Mouse (Mus musculus) CH12.LX (cell line): Measurements from ENCODE around the gene Mmp19. TPM values are rescaled to one million over a fixed set of nuclear protein-coding genes. Genes with fewer than 3 reads are reported as not detected.

Experiments
- DNase-seq: peaks from one replicate; pipeline ENCODE4 v3.0.0-alpha.2; 2013; ENCODE audit errors: extremely low read depth
- H3K27ac ChIP-seq: 2 replicates; pipeline ENCODE4 v1.5.1; 2012; ENCODE audit warnings: low read depth, mild to moderate bottlenecking, control low read depth, moderate library complexity; ENCODE audit not compliant: insufficient read depth
- H3K27me3 ChIP-seq: replicated peaks from 2 replicates; pipeline ENCODE3; 2012; ENCODE audit warnings: inconsistent platforms
- H3K36me3 ChIP-seq, 2 experiments: replicated peaks in 1 of 2; 2 replicates each; pipeline versions ENCODE3 to v1.6.1; 2012; ENCODE audit warnings: inconsistent platforms in 1 of 2, low read length in 1 of 2, mild to moderate bottlenecking in 1 of 2, mixed read lengths in 1 of 2, moderate library complexity in 1 of 2; ENCODE audit not compliant: control insufficient read depth in 1 of 2, insufficient read depth in 1 of 2
- H3K4me1 ChIP-seq, 2 experiments: 2 replicates each; pipeline ENCODE4 v1.6.1; 2012; ENCODE audit warnings: inconsistent platforms in 1 of 2, moderate library complexity in 1 of 2; ENCODE audit not compliant: insufficient read depth in 2 of 2, control insufficient read depth in 1 of 2
- H3K4me2 ChIP-seq: 2 replicates; pipeline ENCODE4 v1.6.1; 2012; ENCODE audit warnings: low read depth, mild to moderate bottlenecking, control low read depth; ENCODE audit not compliant: poor library complexity, insufficient read depth, severe bottlenecking
- H3K4me3 ChIP-seq, 3 experiments: fragments of 150-350 bp in 1 of 3; sonication (generic) in 1 of 3; replicated peaks in 1 of 3; 2 replicates each; pipeline versions ENCODE3 to v1.5.1; 2011 to 2012; ENCODE audit warnings: low read depth in 2 of 3, low read length in 2 of 3, mild to moderate bottlenecking in 2 of 3, moderate library complexity in 2 of 3, control low read depth in 1 of 3, improper control_type of control experiment in 1 of 3, inconsistent platforms in 1 of 3, mixed read lengths in 1 of 3; ENCODE audit not compliant: poor library complexity in 1 of 3
- H3K79me2 ChIP-seq: replicated peaks from 2 replicates; pipeline ENCODE4 v1.6.1; 2012; ENCODE audit warnings: mild to moderate bottlenecking, moderate library complexity; ENCODE audit not compliant: control insufficient read depth, poor library complexity, insufficient read depth, severe bottlenecking; ENCODE audit errors: extremely low read depth
- H3K9ac ChIP-seq: 2 replicates; pipeline ENCODE4 v1.6.1; 2012; ENCODE audit warnings: low read depth, mild to moderate bottlenecking, control low read depth, moderate library complexity; ENCODE audit not compliant: insufficient read depth
- H3K9me3 ChIP-seq: replicated peaks from 2 replicates; pipeline ENCODE3; 2012; ENCODE audit warnings: low read length, inconsistent platforms, mixed read lengths
- BHLHE40 ChIP-seq: IDR thresholded peaks from 2 replicates; pipeline ENCODE4 v1.6.1; 2011; ENCODE audit warnings: mild to moderate bottlenecking, low read depth, low read length, improper control_type of control experiment
- CHD1 ChIP-seq: IDR thresholded peaks from 2 replicates; pipeline ENCODE4 v1.6.1; 2012; ENCODE audit warnings: low read depth, low read length, improper control_type of control experiment, inconsistent platforms
- CHD2 ChIP-seq: IDR thresholded peaks from 2 replicates; pipeline ENCODE4 v1.6.1; 2011; ENCODE audit warnings: low read length, improper control_type of control experiment
- CTCF ChIP-seq, 2 experiments: IDR thresholded peaks in 1 of 2; conservative IDR thresholded peaks in 1 of 2; 2 replicates each; pipeline ENCODE4 v1.5.1; 2011 to 2012; ENCODE audit warnings: low read depth in 2 of 2, low read length in 2 of 2, improper control_type of control experiment in 1 of 2, inconsistent platforms in 1 of 2, mild to moderate bottlenecking in 1 of 2, moderate library complexity in 1 of 2
- E2F4 ChIP-seq: IDR thresholded peaks from 2 replicates; pipeline ENCODE4 v1.6.1; 2011; ENCODE audit warnings: low read depth, low read length, improper control_type of control experiment; ENCODE audit not compliant: insufficient replicate concordance
- ELF1 ChIP-seq: IDR thresholded peaks from 2 replicates; pipeline ENCODE4 v1.6.1; 2014; ENCODE audit warnings: low read depth, mild to moderate bottlenecking, inconsistent platforms, low read length, improper control_type of control experiment
- EP300 ChIP-seq: IDR thresholded peaks from 2 replicates; pipeline ENCODE4 v1.6.1; 2011; ENCODE audit warnings: low read length, improper control_type of control experiment
- ETS1 ChIP-seq: conservative IDR thresholded peaks from 2 replicates; pipeline ENCODE4 v1.6.1; 2012; ENCODE audit warnings: low read depth, mild to moderate bottlenecking, inconsistent platforms, low read length, improper control_type of control experiment, moderate library complexity
- GABPA ChIP-seq: IDR thresholded peaks from 2 replicates; pipeline ENCODE4 v1.6.1; 2012; ENCODE audit warnings: low read depth, low read length, improper control_type of control experiment, inconsistent platforms; ENCODE audit not compliant: insufficient replicate concordance
- HCFC1 ChIP-seq: IDR thresholded peaks from 2 replicates; pipeline ENCODE4 v1.6.1; 2012; ENCODE audit warnings: low read depth, mild to moderate bottlenecking, inconsistent platforms, low read length, improper control_type of control experiment
- IRF4 ChIP-seq: IDR thresholded peaks from 2 replicates; pipeline ENCODE4 v1.6.1; 2014; ENCODE audit warnings: low read depth, mild to moderate bottlenecking, inconsistent platforms, low read length, improper control_type of control experiment
- JUN ChIP-seq: IDR thresholded peaks from 2 replicates; pipeline ENCODE4 v1.6.1; 2011; ENCODE audit warnings: low read depth, mild to moderate bottlenecking, low read length, improper control_type of control experiment, moderate library complexity; ENCODE audit not compliant: insufficient read depth
- JUND ChIP-seq: conservative IDR thresholded peaks from 2 replicates; pipeline ENCODE4 v1.6.1; 2011; ENCODE audit warnings: low read depth, low read length, improper control_type of control experiment
- KAT2A ChIP-seq: IDR thresholded peaks from 2 replicates; pipeline ENCODE4 v1.6.1; 2012; ENCODE audit warnings: low read length, improper control_type of control experiment, inconsistent platforms; ENCODE audit not compliant: insufficient replicate concordance
- MAFK ChIP-seq: IDR thresholded peaks from 2 replicates; pipeline ENCODE4 v1.6.1; 2011; ENCODE audit warnings: low read length, improper control_type of control experiment; ENCODE audit not compliant: insufficient replicate concordance
- MAX ChIP-seq: IDR thresholded peaks from 2 replicates; pipeline ENCODE4 v1.6.1; 2011; ENCODE audit warnings: low read length, improper control_type of control experiment
- MAZ ChIP-seq: IDR thresholded peaks from 2 replicates; pipeline ENCODE4 v1.6.1; 2012; ENCODE audit warnings: low read depth, mild to moderate bottlenecking, inconsistent platforms, low read length, improper control_type of control experiment, moderate library complexity
- MEF2A ChIP-seq: IDR thresholded peaks from 2 replicates; pipeline ENCODE4 v1.6.1; 2014; ENCODE audit warnings: low read depth, mild to moderate bottlenecking, inconsistent platforms, low read length, improper control_type of control experiment, borderline replicate concordance
- MXI1 ChIP-seq: IDR thresholded peaks from 2 replicates; pipeline ENCODE4 v1.6.1; 2011; ENCODE audit warnings: mild to moderate bottlenecking, low read depth, low read length, improper control_type of control experiment
- MYC ChIP-seq: IDR thresholded peaks from 2 replicates; pipeline ENCODE4 v1.6.1; 2011; ENCODE audit warnings: low read depth, mild to moderate bottlenecking, improper control_type of control experiment, low read length
- NELFE ChIP-seq: IDR thresholded peaks from 2 replicates; pipeline ENCODE4 v1.6.1; 2011; ENCODE audit warnings: low read depth, low read length, improper control_type of control experiment
- NRF1 ChIP-seq: IDR thresholded peaks from 2 replicates; pipeline ENCODE4 v1.6.1; 2014; ENCODE audit warnings: low read depth, mild to moderate bottlenecking, inconsistent platforms, low read length, improper control_type of control experiment, moderate library complexity
- PAX5 ChIP-seq: IDR thresholded peaks from 2 replicates; pipeline ENCODE4 v1.6.1; 2012; ENCODE audit warnings: low read length, inconsistent platforms, mixed read lengths
- POLR2A ChIP-seq: IDR thresholded peaks from 2 replicates; pipeline ENCODE4 v1.6.1; 2011; ENCODE audit warnings: low read depth, mild to moderate bottlenecking, improper control_type of control experiment, low read length
- POLR2AphosphoS2 ChIP-seq: IDR thresholded peaks from 2 replicates; pipeline ENCODE4 v1.6.1; 2011; ENCODE audit warnings: low read depth, low read length, improper control_type of control experiment
- RAD21 ChIP-seq: IDR thresholded peaks from 2 replicates; pipeline ENCODE4 v1.6.1; 2011; ENCODE audit warnings: low read depth, mild to moderate bottlenecking, low read length, improper control_type of control experiment, moderate library complexity
- RCOR1 ChIP-seq: conservative IDR thresholded peaks from 2 replicates; pipeline ENCODE4 v1.6.1; 2012; ENCODE audit warnings: low read depth, mild to moderate bottlenecking, inconsistent platforms, low read length, improper control_type of control experiment
- SIN3A ChIP-seq: IDR thresholded peaks from 2 replicates; pipeline ENCODE4 v1.6.1; 2012; ENCODE audit warnings: low read length, improper control_type of control experiment, inconsistent platforms
- SMC3 ChIP-seq: IDR thresholded peaks from 2 replicates; pipeline ENCODE4 v1.6.1; 2011; ENCODE audit warnings: low read depth, low read length, improper control_type of control experiment
- TBP ChIP-seq: conservative IDR thresholded peaks from 2 replicates; pipeline ENCODE4 v1.6.1; 2011; ENCODE audit warnings: low read depth, low read length, improper control_type of control experiment
- TCF12 ChIP-seq: IDR thresholded peaks from 2 replicates; pipeline ENCODE4 v1.6.1; 2014; ENCODE audit warnings: low read depth, mild to moderate bottlenecking, inconsistent platforms, low read length, improper control_type of control experiment
- UBTF ChIP-seq: IDR thresholded peaks from 2 replicates; pipeline ENCODE4 v1.6.1; 2012; ENCODE audit warnings: low read depth, mild to moderate bottlenecking, inconsistent platforms, low read length, improper control_type of control experiment, moderate library complexity
- USF1 ChIP-seq: IDR thresholded peaks from 2 replicates; pipeline ENCODE4 v1.6.1; 2014; ENCODE audit warnings: low read depth, mild to moderate bottlenecking, inconsistent platforms, low read length, improper control_type of control experiment
- USF2 ChIP-seq: conservative IDR thresholded peaks from 2 replicates; pipeline ENCODE4 v1.6.1; 2011; ENCODE audit warnings: low read depth, low read length, improper control_type of control experiment
- ZC3H11A ChIP-seq: IDR thresholded peaks from 2 replicates; pipeline ENCODE4 v1.6.1; 2012; ENCODE audit warnings: low read depth, mild to moderate bottlenecking, inconsistent platforms, low read length, improper control_type of control experiment
- ZKSCAN1 ChIP-seq: IDR thresholded peaks from 2 replicates; pipeline ENCODE4 v1.6.1; 2012; ENCODE audit warnings: low read depth, inconsistent platforms, low read length, improper control_type of control experiment, borderline replicate concordance
- ZMIZ1 ChIP-seq: IDR thresholded peaks from 2 replicates; pipeline ENCODE4 v1.6.1; 2012; ENCODE audit warnings: low read depth, mild to moderate bottlenecking, inconsistent platforms, low read length, improper control_type of control experiment
- ZNF384 ChIP-seq: IDR thresholded peaks from 2 replicates; pipeline ENCODE4 v1.6.1; 2012; ENCODE audit warnings: low read depth, low read length, improper control_type of control experiment, inconsistent platforms
- dilution Hi-C: fragments of 300-500 bp; cut with MboI; formaldehyde crosslinking; loops from 2 replicates; pipeline ENCODE4 v1.14.3; 2020; ENCODE audit warnings: low sequenced_read_pairs; ENCODE audit not compliant: extremely low pct_unique_long_range_greater_than_20kb, extremely low pct_ligation_motif_present
- in situ Hi-C: fragments of 300-500 bp; cut with MboI; formaldehyde crosslinking; loops from 3 replicates; pipeline ENCODE4 v1.14.3; 2019; ENCODE audit warnings: low sequenced_read_pairs, low pct_ligation_motif_present, low pct_unique_long_range_greater_than_20kb, mixed read lengths
- polyA plus RNA-seq: library from polyadenylated mRNA; unstranded; fragments of >175 nt; gene quantifications from 2 replicates; pipeline ENCODE4 v1.2.1, GENCODE M21; 2012; ENCODE audit warnings: low read depth; ENCODE audit not compliant: insufficient read length
- total RNA-seq, 2 experiments: library from RNA; depleted of rRNA; stranded (reverse); fragments of 300-350 nt in 1 of 2; fragments of >200 nt in 1 of 2; gene quantifications; 2 replicates each; pipeline ENCODE4 v1.2.3; 2012 to 2014

Mmp19 gene
- total and polyA plus RNA-seq, 3 experiments: 0.50 to 1.3 (median 0.57) TPM

DNA sequence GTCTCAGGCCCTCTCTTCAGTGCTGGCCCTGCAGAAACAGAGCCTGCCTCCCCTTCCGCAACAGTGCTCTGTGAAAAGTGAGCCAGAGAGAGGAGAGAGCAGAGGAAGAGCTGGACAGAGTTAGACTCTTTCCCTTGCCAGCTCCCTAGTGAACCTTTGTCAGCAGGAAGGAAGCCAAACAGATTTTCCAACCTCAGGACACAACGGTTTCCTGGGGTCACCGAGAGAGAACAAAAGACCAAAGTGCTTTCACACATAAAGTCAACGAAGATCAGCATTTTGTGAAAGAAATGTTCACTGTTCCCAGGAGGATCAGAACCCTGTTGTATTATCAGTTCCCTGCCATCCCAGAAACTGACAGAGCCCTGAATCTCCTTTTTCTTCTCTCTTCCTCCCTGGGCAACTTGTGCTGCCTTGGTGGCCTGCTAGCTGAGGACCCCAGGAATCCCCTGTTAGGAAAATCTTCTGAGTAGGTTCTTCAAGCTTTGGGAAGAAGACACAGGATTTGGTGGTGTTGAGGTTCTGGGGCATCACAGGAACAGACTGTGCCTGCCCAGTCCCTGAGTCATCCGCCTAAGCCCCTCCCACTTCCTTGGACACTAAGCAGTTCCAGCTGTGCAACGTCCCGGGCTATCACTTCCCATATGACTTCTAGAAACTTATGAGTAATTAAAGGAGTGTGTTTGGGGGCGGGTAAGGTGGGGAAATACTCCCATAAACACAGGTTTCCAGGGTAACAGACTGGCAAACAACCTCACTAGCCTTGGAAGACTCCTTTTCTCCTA is 11.5 kb upstream of the Mmp19 start:
- H3K9ac ChIP-seq: no peak overlapping the region
- DNase-seq: peak; percentile 76
- TF ChIP-seq JUN: no peak
- TF ChIP-seq MAFK: no peak
- TF ChIP-seq PAX5: no peak
- TF ChIP-seq SMC3: no peak
- no peak for TF ChIP-seq MYC
- TF ChIP-seq TCF12: no peak
- no peak for TF ChIP-seq POLR2A
- TF ChIP-seq KAT2A: no peak
- TF ChIP-seq CHD2: no peak
- no peak for TF ChIP-seq ZNF384
- TF ChIP-seq TBP: no peak
- 0 out of 2 replicates have a peak, but pooled peaks have one; percentile 20 for TF ChIP-seq MEF2A
- peak; percentile 50 for TF ChIP-seq EP300
- no peak for TF ChIP-seq RAD21
- TF ChIP-seq E2F4: no peak
- no peak for TF ChIP-seq ZC3H11A
- TF ChIP-seq UBTF: no peak
- no peak for TF ChIP-seq NRF1
- no peak for TF ChIP-seq ZKSCAN1
- no peak for TF ChIP-seq NELFE
- no peak for TF ChIP-seq CTCF (conservative IDR thresholded peaks at IDR 0.05 in 1 of 2, IDR thresholded peaks at IDR 0.05 in 1 of 2; ENCODE audit: low read depth in 2 of 2, low read length in 2 of 2)
- 0 out of 2 replicates have a peak, but pooled peaks have one; percentile 45 for TF ChIP-seq SIN3A
- TF ChIP-seq ELF1: peak; percentile 43
- no peak for TF ChIP-seq GABPA
- no peak for TF ChIP-seq USF1
- TF ChIP-seq MXI1: no peak
- TF ChIP-seq MAX: no peak
- TF ChIP-seq RCOR1: no peak
- no peak for TF ChIP-seq ZMIZ1
- peak; percentile 71 for TF ChIP-seq ETS1
- TF ChIP-seq BHLHE40: 0 out of 2 replicates have a peak, but pooled peaks have one; percentile 36
- no peak for TF ChIP-seq CHD1
- TF ChIP-seq USF2: no peak
- no peak for TF ChIP-seq POLR2AphosphoS2
- no peak for TF ChIP-seq HCFC1
- TF ChIP-seq JUND: 0 out of 2 replicates have a peak, but pooled peaks have one; percentile 23
- peak; percentile 73; the same call in 1 of the 2 replicates for TF ChIP-seq IRF4
- no peak for TF ChIP-seq MAZ
- no peaks in the 10 kb centered on the region for H3K79me2 ChIP-seq
- no peak overlapping the region for H3K4me3 ChIP-seq
- H3K27ac ChIP-seq: no peak overlapping the region
- no peaks in the 10 kb centered on the region for H3K36me3 ChIP-seq
- no peak overlapping the region for H3K4me2 ChIP-seq
- peaks cover 4 to 19% of the 10 kb centered on the region in 2 experiments for H3K4me1 ChIP-seq
- H3K9me3 ChIP-seq: peaks cover 6% of the 10 kb centered on the region
- in situ Hi-C loops: no loop called here
- dilution Hi-C loops: no loop called here
- no peaks in the 10 kb centered on the region for H3K27me3 ChIP-seq
